Mouse (Mus musculus): Measurements from ENCODE around the gene Egfl6.

- no peak for TF ChIP-seq CTCF (IDR thresholded peaks at IDR 0.05; ENCODE audit: extremely low read depth, insufficient read depth, insufficient read length, insufficient replicate concordance)
- TF ChIP-seq POLR2A (IDR thresholded peaks at IDR 0.05; ENCODE audit: low read depth, low read length): no peak
Measured at GRCm38 (mm10) chrX:166546495-166546894, 39.0 kb downstream of the Egfl6 start.

Measured in spleen, adult 2 months (tissue).